Mouse (Mus musculus): ENCODE measurements around the gene Xkrx. TPM values are rescaled to one million over a fixed set of nuclear protein-coding genes. Genes with fewer than 3 reads are reported as not detected.

Gene Xkrx
- polyA plus RNA-seq (2012; rRNA removed), result 0.95 TPM in 2 replicates

DNA sequence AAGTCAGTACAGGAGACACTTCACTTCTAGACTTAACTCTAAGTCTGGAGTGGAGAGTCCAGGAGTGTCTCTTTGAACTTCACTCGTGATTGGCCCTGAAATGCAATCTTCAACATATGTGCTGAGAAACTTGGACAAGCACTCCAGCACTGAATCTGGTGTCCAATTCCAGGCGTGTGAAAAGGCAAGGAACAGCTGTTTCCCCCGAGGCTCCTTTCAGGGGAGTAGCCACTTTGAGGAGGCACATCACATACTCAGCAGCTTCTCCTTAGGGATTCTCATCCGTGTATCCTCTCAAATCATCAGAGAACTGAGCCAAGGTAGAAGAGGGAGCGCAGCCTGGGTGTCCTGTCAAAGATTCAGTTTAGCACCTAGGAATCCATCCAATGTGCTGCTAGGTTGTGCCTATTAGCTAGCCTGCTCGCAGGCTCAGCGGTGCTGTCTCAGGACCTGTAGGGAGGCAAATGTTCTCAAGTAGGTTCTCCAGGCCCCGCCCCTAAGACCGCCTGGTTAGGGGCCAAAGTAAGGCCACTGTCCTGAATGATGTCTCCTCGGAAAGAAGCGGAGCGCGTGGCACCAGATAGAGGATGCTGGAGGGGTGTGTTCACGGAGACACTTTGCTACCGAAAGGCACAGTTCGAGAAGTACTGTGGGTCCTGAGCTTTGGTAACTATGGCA, at the start of gene Xkrx:
Xkrx (minus strand) TSS at position 34 of the 678 bp plus-strand sequence.

DNA sequence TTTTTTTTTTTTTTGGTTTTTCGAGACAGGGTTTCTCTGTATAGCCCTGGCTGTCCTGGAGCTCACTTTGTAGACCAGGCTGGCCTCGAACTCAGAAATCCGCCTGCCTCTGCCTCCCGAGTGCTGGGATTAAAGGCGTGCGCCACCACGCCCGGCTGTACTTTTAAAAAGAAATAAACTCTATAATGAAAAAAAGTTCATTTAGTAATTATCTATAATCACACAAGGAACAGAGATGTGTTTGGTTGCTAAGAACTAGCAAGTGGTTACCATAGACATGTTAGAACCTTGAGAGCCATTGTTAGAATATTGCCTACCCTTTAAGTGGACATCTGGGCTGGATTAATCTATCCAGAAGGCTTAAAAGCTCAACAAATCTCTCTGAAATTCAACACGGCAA, 25.3 kb upstream of the Xkrx start, which contains the start of gene Arl13a:
Arl13a (plus strand) TSS at position 301 of the 400 bp plus-strand sequence.

Other genes starting within 250 kb of the Xkrx start
- 0.60 and 0.79 TPM in 2 replicates for gene Sytl4, start 180.3 kb downstream of the Xkrx start, polyA plus RNA-seq (2012; rRNA removed)
- 90.9 and 93.8 TPM in 2 replicates for gene Cstf2, start 102.9 kb downstream of the Xkrx start, polyA plus RNA-seq (2012; rRNA removed)
- not detected in 2 replicates for gene Arl13a, start 25.4 kb upstream of the Xkrx start, polyA plus RNA-seq (2012; rRNA removed)
- 0.04 and 0.09 TPM in 2 replicates for gene Nox1, start 59.9 kb upstream of the Xkrx start, polyA plus RNA-seq (2012; rRNA removed)
- gene Trmt2b, start 114.9 kb upstream of the Xkrx start, polyA plus RNA-seq (2012; rRNA removed), result 4.4 and 4.7 TPM in 2 replicates
- 83.4 and 102 TPM in 2 replicates for gene Tmem35a, start 133.1 kb upstream of the Xkrx start, polyA plus RNA-seq (2012; rRNA removed)
- 3.4 and 4.7 TPM in 2 replicates for gene Cenpi, start 146.0 kb upstream of the Xkrx start, polyA plus RNA-seq (2012; rRNA removed)
- gene Drp2, start 242.5 kb upstream of the Xkrx start, polyA plus RNA-seq (2012; rRNA removed), result 33.9 and 38.0 TPM in 2 replicates